Mouse (Mus musculus): ENCODE data around the gene Olfr1044.

The Olfr1044 gene

DNA sequence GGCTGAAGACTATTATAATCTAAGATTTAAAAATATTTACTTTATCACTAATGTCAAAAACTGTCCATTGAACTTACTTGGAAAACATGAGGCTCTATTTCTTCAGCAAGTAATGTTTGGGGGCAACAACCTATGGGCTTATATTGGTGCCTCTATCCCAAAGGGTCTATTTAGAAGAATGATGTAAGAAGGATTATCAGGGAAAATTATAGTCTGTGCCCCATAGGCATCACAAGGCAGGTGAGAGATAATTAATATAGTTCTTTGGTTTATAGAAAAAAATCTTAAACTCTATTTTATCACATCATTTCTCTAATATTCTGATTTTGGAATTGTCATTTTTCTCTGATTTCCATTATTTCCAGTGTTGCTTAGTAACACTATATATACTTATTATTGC lies at the start of gene Olfr1044:
Gene Olfr1044 (minus strand): TSS at position 101 of the 400 bp plus-strand sequence.
- DNase-seq (ENCODE audit: low read depth, low spot score), result no peak

DNA sequence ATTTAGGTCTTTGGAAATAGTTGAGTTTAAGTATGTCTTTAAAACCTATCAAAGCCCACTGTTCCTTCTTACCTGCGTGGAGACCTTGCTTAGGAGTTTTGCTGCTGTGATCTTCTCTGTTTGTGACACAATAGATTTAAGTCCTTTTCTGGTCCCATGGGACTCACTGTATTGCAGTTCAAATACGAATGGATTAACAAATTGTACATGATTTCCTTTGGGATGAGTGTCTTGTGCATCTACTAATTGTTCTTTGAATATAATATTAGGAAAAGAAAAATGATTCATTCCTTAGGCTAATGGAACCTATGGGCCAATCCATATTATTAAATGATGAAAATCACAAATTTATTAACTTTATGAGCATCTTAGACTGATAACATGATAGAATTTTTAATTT lies 41.6 kb upstream of the Olfr1044 start, which contains the start of gene Olfr1046:
Gene Olfr1046 (minus strand): TSS at position 101 of the 400 bp plus-strand sequence.
- no peak for DNase-seq (ENCODE audit: low read depth, low spot score)

DNA sequence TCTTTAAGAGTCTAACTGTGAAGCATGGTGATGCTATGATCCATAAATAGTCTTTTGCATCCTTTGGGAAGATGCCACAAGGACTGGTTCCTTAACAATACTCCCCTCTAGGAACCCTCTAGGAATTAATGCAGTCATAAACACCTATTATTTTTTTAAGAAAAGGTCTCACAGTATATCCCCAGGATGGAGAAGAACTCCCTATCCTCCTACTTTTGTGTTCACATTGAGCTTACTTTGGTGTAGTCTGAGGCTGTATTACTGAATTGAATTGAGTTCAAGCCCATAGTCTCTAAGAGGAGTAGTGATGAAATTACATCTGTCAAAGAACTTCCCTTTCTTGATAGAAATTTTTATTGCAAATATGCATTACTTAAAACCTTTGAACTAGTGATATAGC lies 25.3 kb upstream of the Olfr1044 start, which contains the start of gene Olfr1045:
Gene Olfr1045 (minus strand): TSS at position 101 of the 400 bp plus-strand sequence.
- no peak for DNase-seq (ENCODE audit: low read depth, low spot score)

DNA sequence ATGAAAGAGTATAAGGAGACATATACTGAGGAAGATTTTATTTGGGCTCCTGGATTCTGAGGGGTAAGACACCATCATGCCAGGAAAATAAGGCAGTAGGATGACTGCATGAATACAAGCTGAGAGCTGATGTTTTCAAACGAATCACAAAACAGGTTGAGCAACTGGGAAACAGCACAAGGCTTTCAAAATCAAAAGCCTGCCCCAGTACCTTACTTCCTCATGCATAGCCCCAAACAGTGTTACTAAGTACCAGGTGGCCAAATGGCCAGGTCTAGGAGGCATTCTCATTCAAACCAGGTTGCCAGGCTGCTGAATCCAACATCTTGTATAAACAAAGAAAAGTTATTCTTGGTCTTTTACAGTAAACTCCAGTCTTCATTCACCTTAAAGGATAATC lies 18.2 kb upstream of the Olfr1044 start:
- DNase-seq (ENCODE audit: low read depth, low spot score), result no peak

DNA sequence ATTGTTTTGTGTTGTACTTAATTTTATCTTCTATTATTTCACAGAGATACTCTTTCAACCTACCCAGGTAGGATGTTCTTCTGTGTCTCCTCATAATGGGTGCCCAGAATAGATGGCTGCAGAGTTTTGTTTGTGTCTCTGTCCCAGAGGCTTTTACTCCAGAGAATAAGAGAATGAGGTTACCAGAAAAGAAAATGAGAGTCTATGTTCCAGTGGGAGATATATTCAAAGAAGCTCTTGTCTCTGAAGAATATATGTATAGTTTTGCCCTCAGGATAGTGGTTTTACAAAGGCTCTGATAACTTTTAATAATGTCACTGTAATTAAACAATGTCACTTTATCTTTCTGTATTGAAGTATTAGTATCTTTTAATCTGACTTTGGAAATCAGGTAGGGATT lies 8.0 kb upstream of the Olfr1044 start, which contains the start of gene Olfr52:
Gene Olfr52 (minus strand): TSS at position 101 of the 400 bp plus-strand sequence.
- no peak for DNase-seq (ENCODE audit: low read depth, low spot score)

DNA sequence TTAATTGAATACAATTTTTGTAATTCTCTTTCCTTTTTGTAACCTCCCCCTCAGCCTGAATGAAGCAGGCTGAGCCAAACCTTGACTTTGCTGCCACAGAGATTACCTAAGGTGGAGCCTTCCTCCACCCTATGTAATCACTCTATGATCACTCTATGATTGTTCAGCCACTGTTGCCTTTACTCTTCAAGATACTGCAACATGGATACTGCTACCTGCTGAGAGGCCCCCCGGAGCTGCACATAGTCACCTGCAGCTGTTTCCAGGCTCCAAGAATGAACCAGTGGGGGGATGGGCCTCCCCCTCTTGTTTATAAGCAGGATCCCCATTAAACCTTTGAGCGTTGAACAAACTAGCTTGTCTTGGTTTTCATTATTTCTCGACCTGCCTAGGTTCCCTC lies 2.3 kb upstream of the Olfr1044 start:
- DNase-seq (ENCODE audit: low read depth, low spot score), result peak; percentile 75

DNA sequence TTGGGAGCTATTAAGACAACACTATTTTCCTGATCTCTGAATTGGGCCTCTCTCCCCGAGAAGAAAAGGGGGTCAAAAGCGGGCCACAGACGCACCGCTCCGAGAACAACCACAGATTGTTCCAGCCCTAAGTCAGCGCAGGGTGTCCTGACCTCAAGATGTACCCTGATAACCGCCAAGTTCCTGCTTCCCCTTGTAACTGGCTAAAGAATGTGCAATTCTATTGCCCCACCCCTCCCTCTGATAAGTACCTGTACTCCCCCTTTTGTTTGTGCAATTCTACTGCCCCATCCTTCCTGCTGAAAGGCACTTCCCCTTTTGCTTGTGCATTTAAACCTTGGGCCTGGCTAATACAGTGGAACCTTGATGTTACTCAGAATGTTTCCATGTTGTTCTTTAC lies 2.2 kb downstream of the Olfr1044 start:
- peak; percentile 80 for DNase-seq (ENCODE audit: low read depth, low spot score)

DNA sequence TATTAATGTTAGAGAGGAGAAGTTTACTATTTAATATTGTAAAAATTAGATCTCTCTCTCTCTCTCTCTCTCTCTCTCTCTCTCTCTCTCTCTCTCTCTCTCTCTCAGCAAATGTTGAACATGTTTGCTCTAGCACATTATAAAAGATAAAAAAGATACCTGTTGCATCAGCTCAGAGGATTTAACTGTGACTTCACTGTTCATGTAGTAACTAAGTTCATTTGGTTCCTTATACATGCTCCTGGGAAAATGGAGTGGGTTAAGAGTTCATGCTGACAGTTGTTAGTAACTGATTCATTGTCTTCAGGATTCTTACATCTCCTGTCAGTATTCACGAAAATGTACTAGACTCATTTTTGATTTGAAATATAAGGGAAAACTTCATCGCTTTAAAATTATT lies 10.2 kb downstream of the Olfr1044 start, which contains the start of gene Olfr1043:
Gene Olfr1043 (minus strand): TSS at position 101 of the 400 bp plus-strand sequence.
- DNase-seq (ENCODE audit: low read depth, low spot score), result no peak

DNA sequence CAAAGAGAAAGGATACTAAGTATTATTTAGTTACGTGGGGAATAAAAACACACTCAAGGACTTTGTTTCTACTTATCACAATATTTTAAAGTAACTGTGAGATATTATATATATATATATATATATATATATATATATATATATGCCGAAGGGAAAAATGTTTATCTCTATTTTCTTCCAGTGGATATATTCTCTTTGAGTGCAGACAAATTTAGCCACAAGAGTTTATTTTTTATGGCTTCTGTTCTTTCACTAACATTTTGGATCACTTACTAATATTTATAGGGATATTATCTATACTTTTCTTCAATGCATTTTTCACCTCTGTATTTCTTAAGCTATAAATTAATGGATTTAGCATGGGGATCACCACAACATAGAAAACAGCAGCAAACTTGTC lies 15.9 kb downstream of the Olfr1044 start, which contains the start of gene Olfr1042:
Gene Olfr1042 (minus strand): TSS at position 101 of the 400 bp plus-strand sequence.
- no peak for DNase-seq (ENCODE audit: low read depth, low spot score)

DNA sequence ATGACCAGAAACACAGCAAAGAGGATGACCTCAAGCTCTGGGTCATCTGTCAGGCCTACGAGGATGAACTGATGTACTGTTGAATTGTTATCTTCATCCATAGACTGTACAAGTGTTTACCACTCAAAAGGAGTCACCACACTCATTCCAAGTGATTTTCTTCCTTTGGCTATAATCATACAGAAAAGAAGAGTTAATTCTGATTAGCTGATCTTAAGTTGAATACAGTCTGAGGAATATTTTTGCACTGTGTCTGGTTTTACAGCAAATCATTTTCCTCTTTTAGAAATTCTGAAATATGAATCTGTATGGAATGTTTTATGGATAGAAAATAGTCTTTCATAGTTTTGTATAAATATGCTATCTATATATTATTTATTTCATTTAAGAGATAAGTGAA lies 31.0 kb downstream of the Olfr1044 start, which contains the start of gene Olfr1040:
Gene Olfr1040 (minus strand): TSS at position 101 of the 400 bp plus-strand sequence.
- DNase-seq (ENCODE audit: low read depth, low spot score), result no peak

DNA sequence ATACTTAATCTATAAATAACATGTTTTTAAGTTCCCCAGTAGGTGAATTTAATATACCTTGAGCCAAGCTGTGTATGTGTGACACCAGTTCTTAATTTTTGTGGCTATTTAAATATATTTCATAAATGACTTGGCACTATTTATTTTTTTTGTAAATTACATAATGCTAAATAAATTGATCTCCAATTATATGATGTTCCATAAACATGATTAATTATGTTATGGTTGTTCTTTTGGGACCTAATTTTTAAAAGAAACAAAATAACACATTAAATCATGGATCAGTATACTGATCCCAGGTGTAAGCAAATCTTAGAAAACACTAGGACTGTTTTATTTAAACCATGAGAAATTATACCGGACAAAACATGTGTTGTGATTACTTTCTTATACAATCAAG lies 41.8 kb downstream of the Olfr1044 start, which contains the start of gene Olfr1039:
Gene Olfr1039 (minus strand): TSS at position 101 of the 400 bp plus-strand sequence.
- DNase-seq (ENCODE audit: low read depth, low spot score), result no peak
